Mouse (Mus musculus): ENCODE results near the gene Vmn1r233. TPM values are rescaled to one million over a fixed set of nuclear protein-coding genes. Genes with fewer than 3 reads are reported as not detected.

Gene Vmn1r233
- not detected in 2 replicates for polyA plus RNA-seq (2012; rRNA removed)

GRCm38 (mm10) chr17:20996364-20996763, at the start of gene Vmn1r233:
Gene Vmn1r233 (minus strand): TSS chr17:20996464.

GRCm38 (mm10) chr17:21008382-21009331, 12.4 kb upstream of the Vmn1r233 start, which contains the start of gene Zfp160:
Gene Zfp160 (plus strand): TSS chr17:21008903.

GRCm38 (mm10) chr17:20944985-20945891, 51.0 kb downstream of the Vmn1r233 start, which contains the start of gene Ppp2r1a:
Gene Ppp2r1a (plus strand): TSS chr17:20945311.

Other genes with a start within 250 kb of the Vmn1r233 start
- gene Vmn1r228, start 210.3 kb downstream of the Vmn1r233 start, polyA plus RNA-seq (2012; rRNA removed) = not detected in 2 replicates
- gene Vmn1r229, start 184.9 kb downstream of the Vmn1r233 start, polyA plus RNA-seq (2012; rRNA removed) = not detected in 2 replicates
- gene Vmn1r230, start 156.0 kb downstream of the Vmn1r233 start, polyA plus RNA-seq (2012; rRNA removed) = not detected in 2 replicates
- not detected in 2 replicates for gene Vmn1r231, start 91.4 kb downstream of the Vmn1r233 start, polyA plus RNA-seq (2012; rRNA removed)
- not detected in 2 replicates for gene Vmn1r232, start 76.8 kb downstream of the Vmn1r233 start, polyA plus RNA-seq (2012; rRNA removed)
- 435 and 470 TPM in 2 replicates for gene Ppp2r1a, start 51.2 kb downstream of the Vmn1r233 start, polyA plus RNA-seq (2012; rRNA removed)
- gene Zfp160, start 12.4 kb upstream of the Vmn1r233 start, polyA plus RNA-seq (2012; rRNA removed) = 22.2 and 25.7 TPM in 2 replicates
- not detected in 2 replicates for gene Vmn1r234, start 229.6 kb upstream of the Vmn1r233 start, polyA plus RNA-seq (2012; rRNA removed)

Measured in central nervous system, embryonic 18 days (tissue).